Mouse (Mus musculus): ENCODE data around the gene Marco. TPM values are rescaled to one million over a fixed set of nuclear protein-coding genes. Genes with fewer than 3 reads are reported as not detected.

Marco gene
- polyA plus RNA-seq, 1 experiment from 2014 or later: not detected

GRCm38 (mm10) chr1:120508976-120509375, 4.2 kb upstream of the Marco start:
- WGBS (ENCODE audit: insufficient replicate concordance): 81% methylated on average over 4 of the region's 4 CpGs
- H3K27ac ChIP-seq (ENCODE audit: low read depth, low read length): no peak overlapping the region
- ATAC-seq (replicated peaks; ENCODE audit: insufficient number of reproducible peaks, low FRiP score, low TSS enrichment): no peak
- no peaks in the 10 kb centered on the region for H3K36me3 ChIP-seq (ENCODE audit: control insufficient read depth, insufficient read depth, low read length)
- no peak overlapping the region for H3K4me2 ChIP-seq
- no peaks in the 10 kb centered on the region for H3K9me3 ChIP-seq (replicated peaks; ENCODE audit: control insufficient read depth, low read length)
- H3K9ac ChIP-seq (ENCODE audit: low read depth, low read length): no peak overlapping the region
- no peaks in the 10 kb centered on the region for H3K4me1 ChIP-seq (ENCODE audit: control insufficient read depth, insufficient read depth, low read length)
- H3K4me3 ChIP-seq (ENCODE audit: low read depth, low read length): no peak overlapping the region
- H3K27me3 ChIP-seq (ENCODE audit: control insufficient read depth, insufficient read depth, low read length): no peaks in the 10 kb centered on the region

GRCm38 (mm10) chr1:120504046-120504710, 646 bp downstream of the Marco start:
- Histone ChIP-seq H3K9ac (ENCODE audit: low read depth, low read length) (no peak overlapping the region), H3K36me3 (ENCODE audit: control insufficient read depth, insufficient read depth, low read length) (no peaks in the 10 kb centered on the region), H3K4me1 (ENCODE audit: control insufficient read depth, insufficient read depth, low read length) (no peaks in the 10 kb centered on the region), H3K9me3 (replicated peaks; ENCODE audit: control insufficient read depth, low read length) (no peaks in the 10 kb centered on the region), H3K27me3 (ENCODE audit: control insufficient read depth, insufficient read depth, low read length) (no peaks in the 10 kb centered on the region), H3K4me3 (ENCODE audit: low read depth, low read length) (no peak overlapping the region), H3K4me2 (no peak overlapping the region), H3K27ac (ENCODE audit: low read depth, low read length) (no peak overlapping the region)
- 75% methylated on average over 6 of the region's 6 CpGs for WGBS (ENCODE audit: insufficient replicate concordance)
- ATAC-seq (replicated peaks; ENCODE audit: insufficient number of reproducible peaks, low FRiP score, low TSS enrichment): no peak

- H3K9me3 ChIP-seq (replicated peaks; ENCODE audit: control insufficient read depth, low read length): no peaks in the 10 kb centered on the region
- no peaks in the 10 kb centered on the region for H3K4me1 ChIP-seq (ENCODE audit: control insufficient read depth, insufficient read depth, low read length)
- H3K9ac ChIP-seq (ENCODE audit: low read depth, low read length): no peak overlapping the region
- no peak overlapping the region for H3K27ac ChIP-seq (ENCODE audit: low read depth, low read length)
- H3K4me3 ChIP-seq (ENCODE audit: low read depth, low read length): no peak overlapping the region
- no peaks in the 10 kb centered on the region for H3K36me3 ChIP-seq (ENCODE audit: control insufficient read depth, insufficient read depth, low read length)
- no peak overlapping the region for H3K4me2 ChIP-seq
- 47% methylated on average over 4 of the region's 4 CpGs for WGBS (ENCODE audit: insufficient replicate concordance)
- no peaks in the 10 kb centered on the region for H3K27me3 ChIP-seq (ENCODE audit: control insufficient read depth, insufficient read depth, low read length)
- ATAC-seq (replicated peaks; ENCODE audit: insufficient number of reproducible peaks, low FRiP score, low TSS enrichment): no peak
These were observed 3.3 kb downstream of the Marco start for GRCm38 (mm10) chr1:120501496-120501895.

- WGBS (ENCODE audit: insufficient replicate concordance): 66% methylated on average over 4 of the region's 4 CpGs
- Histone ChIP-seq H3K9me3 (replicated peaks; ENCODE audit: control insufficient read depth, low read length) (no peaks in the 10 kb centered on the region), H3K27ac (ENCODE audit: low read depth, low read length) (no peak overlapping the region), H3K9ac (ENCODE audit: low read depth, low read length) (no peak overlapping the region), H3K27me3 (ENCODE audit: control insufficient read depth, insufficient read depth, low read length) (peaks cover 3% of the 10 kb centered on the region; the same call in 1 of the 2 replicates), H3K4me3 (ENCODE audit: low read depth, low read length) (no peak overlapping the region), H3K4me1 (ENCODE audit: control insufficient read depth, insufficient read depth, low read length) (no peaks in the 10 kb centered on the region), H3K36me3 (ENCODE audit: control insufficient read depth, insufficient read depth, low read length) (no peaks in the 10 kb centered on the region), H3K4me2 (no peak overlapping the region)
- ATAC-seq (replicated peaks; ENCODE audit: insufficient number of reproducible peaks, low FRiP score, low TSS enrichment): no peak
These were observed 6.8 kb downstream of the Marco start for GRCm38 (mm10) chr1:120498036-120498435.

- H3K27me3 ChIP-seq (ENCODE audit: control insufficient read depth, insufficient read depth, low read length): no peaks in the 10 kb centered on the region
- no peak overlapping the region for H3K27ac ChIP-seq (ENCODE audit: low read depth, low read length)
- no peak overlapping the region for H3K9ac ChIP-seq (ENCODE audit: low read depth, low read length)
- H3K4me3 ChIP-seq (ENCODE audit: low read depth, low read length): no peak overlapping the region
- H3K9me3 ChIP-seq (replicated peaks; ENCODE audit: control insufficient read depth, low read length): no peaks in the 10 kb centered on the region
- no peak for ATAC-seq (replicated peaks; ENCODE audit: insufficient number of reproducible peaks, low FRiP score, low TSS enrichment)
- WGBS (ENCODE audit: insufficient replicate concordance): 13% methylated on average over 5 of the region's 5 CpGs
- no peaks in the 10 kb centered on the region for H3K4me1 ChIP-seq (ENCODE audit: control insufficient read depth, insufficient read depth, low read length)
- no peaks in the 10 kb centered on the region for H3K36me3 ChIP-seq (ENCODE audit: control insufficient read depth, insufficient read depth, low read length)
- no peak overlapping the region for H3K4me2 ChIP-seq
These were observed 23.9 kb downstream of the Marco start for GRCm38 (mm10) chr1:120480937-120481336.

- no peaks in the 10 kb centered on the region for H3K4me1 ChIP-seq (ENCODE audit: control insufficient read depth, insufficient read depth, low read length)
- H3K4me2 ChIP-seq: no peak overlapping the region
- no peaks in the 10 kb centered on the region for H3K9me3 ChIP-seq (replicated peaks; ENCODE audit: control insufficient read depth, low read length)
- H3K27me3 ChIP-seq (ENCODE audit: control insufficient read depth, insufficient read depth, low read length): no peaks in the 10 kb centered on the region
- H3K36me3 ChIP-seq (ENCODE audit: control insufficient read depth, insufficient read depth, low read length): no peaks in the 10 kb centered on the region
- 49% methylated on average over 4 of the region's 4 CpGs for WGBS (ENCODE audit: insufficient replicate concordance)
- no peak overlapping the region for H3K9ac ChIP-seq (ENCODE audit: low read depth, low read length)
- ATAC-seq (replicated peaks; ENCODE audit: insufficient number of reproducible peaks, low FRiP score, low TSS enrichment): no peak
- H3K4me3 ChIP-seq (ENCODE audit: low read depth, low read length): no peak overlapping the region
- no peak overlapping the region for H3K27ac ChIP-seq (ENCODE audit: low read depth, low read length)
These were observed 30.0 kb downstream of the Marco start for GRCm38 (mm10) chr1:120474825-120475224.

GRCm38 (mm10) chr1:120468891-120469290, 35.9 kb downstream of the Marco start:
- Histone ChIP-seq H3K9me3 (replicated peaks; ENCODE audit: control insufficient read depth, low read length) (no peaks in the 10 kb centered on the region), H3K27me3 (ENCODE audit: control insufficient read depth, insufficient read depth, low read length) (no peaks in the 10 kb centered on the region), H3K4me3 (ENCODE audit: low read depth, low read length) (no peak overlapping the region), H3K4me1 (ENCODE audit: control insufficient read depth, insufficient read depth, low read length) (no peaks in the 10 kb centered on the region), H3K27ac (ENCODE audit: low read depth, low read length) (no peak overlapping the region), H3K36me3 (ENCODE audit: control insufficient read depth, insufficient read depth, low read length) (no peaks in the 10 kb centered on the region), H3K4me2 (no peak overlapping the region), H3K9ac (ENCODE audit: low read depth, low read length) (no peak overlapping the region)
- ATAC-seq (replicated peaks; ENCODE audit: insufficient number of reproducible peaks, low FRiP score, low TSS enrichment): no peak
- WGBS (ENCODE audit: insufficient replicate concordance): 7% methylated on average over 15 of the region's 15 CpGs

GRCm38 (mm10) chr1:120467323-120467722, 37.5 kb downstream of the Marco start:
- no peak overlapping the region for H3K27ac ChIP-seq (ENCODE audit: low read depth, low read length)
- WGBS (ENCODE audit: insufficient replicate concordance): 71% methylated on average over 2 of the region's 2 CpGs
- H3K4me3 ChIP-seq (ENCODE audit: low read depth, low read length): no peak overlapping the region
- H3K4me1 ChIP-seq (ENCODE audit: control insufficient read depth, insufficient read depth, low read length): no peaks in the 10 kb centered on the region
- no peak for ATAC-seq (replicated peaks; ENCODE audit: insufficient number of reproducible peaks, low FRiP score, low TSS enrichment)
- no peak overlapping the region for H3K4me2 ChIP-seq
- no peak overlapping the region for H3K9ac ChIP-seq (ENCODE audit: low read depth, low read length)
- H3K27me3 ChIP-seq (ENCODE audit: control insufficient read depth, insufficient read depth, low read length): no peaks in the 10 kb centered on the region
- H3K9me3 ChIP-seq (replicated peaks; ENCODE audit: control insufficient read depth, low read length): no peaks in the 10 kb centered on the region
- H3K36me3 ChIP-seq (ENCODE audit: control insufficient read depth, insufficient read depth, low read length): no peaks in the 10 kb centered on the region

- no peak overlapping the region for H3K4me3 ChIP-seq (ENCODE audit: low read depth, low read length)
- no peak overlapping the region for H3K27ac ChIP-seq (ENCODE audit: low read depth, low read length)
- no peaks in the 10 kb centered on the region for H3K36me3 ChIP-seq (ENCODE audit: control insufficient read depth, insufficient read depth, low read length)
- H3K9me3 ChIP-seq (replicated peaks; ENCODE audit: control insufficient read depth, low read length): no peaks in the 10 kb centered on the region
- H3K27me3 ChIP-seq (ENCODE audit: control insufficient read depth, insufficient read depth, low read length): no peaks in the 10 kb centered on the region
- ATAC-seq (replicated peaks; ENCODE audit: insufficient number of reproducible peaks, low FRiP score, low TSS enrichment): no peak
- H3K4me2 ChIP-seq: no peak overlapping the region
- H3K4me1 ChIP-seq (ENCODE audit: control insufficient read depth, insufficient read depth, low read length): no peaks in the 10 kb centered on the region
- H3K9ac ChIP-seq (ENCODE audit: low read depth, low read length): no peak overlapping the region
- WGBS (ENCODE audit: insufficient replicate concordance): 33% methylated on average over 7 of the region's 7 CpGs
These were observed 38.1 kb downstream of the Marco start for GRCm38 (mm10) chr1:120466751-120467150.

Data from heart, embryonic 11.5 days (tissue).